Mouse (Mus musculus) left cerebral cortex, adult 9 months (tissue): ENCODE measurements around the gene Stx17.

Experiments used
- DNase-seq, 2 experiments: peaks; one replicate each; pipeline ENCODE4 v3.0.0; 2022; ENCODE audit warnings: low spot score in 2 of 2

The Stx17 gene

DNA sequence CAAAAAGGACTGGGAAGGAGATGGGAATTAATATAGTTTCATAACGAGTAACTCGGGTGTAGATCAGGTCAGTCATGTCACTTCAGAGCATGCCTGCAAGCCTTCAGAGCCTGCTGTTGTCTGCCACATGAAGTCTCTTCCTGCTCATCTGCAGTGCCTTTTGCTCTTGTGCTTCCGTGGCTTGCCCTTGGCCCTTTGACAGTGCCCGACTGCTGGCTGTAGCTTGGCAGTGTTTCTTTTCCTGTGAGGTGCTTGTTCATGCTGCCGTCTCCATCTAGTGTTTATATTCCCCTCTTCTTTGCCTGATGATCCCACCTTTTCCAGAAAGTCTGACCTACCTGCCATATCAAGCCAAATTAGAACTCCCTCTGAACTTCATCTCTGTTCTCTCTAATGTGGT, 39.1 kb downstream of the Stx17 start:
- no peak for DNase-seq

DNA sequence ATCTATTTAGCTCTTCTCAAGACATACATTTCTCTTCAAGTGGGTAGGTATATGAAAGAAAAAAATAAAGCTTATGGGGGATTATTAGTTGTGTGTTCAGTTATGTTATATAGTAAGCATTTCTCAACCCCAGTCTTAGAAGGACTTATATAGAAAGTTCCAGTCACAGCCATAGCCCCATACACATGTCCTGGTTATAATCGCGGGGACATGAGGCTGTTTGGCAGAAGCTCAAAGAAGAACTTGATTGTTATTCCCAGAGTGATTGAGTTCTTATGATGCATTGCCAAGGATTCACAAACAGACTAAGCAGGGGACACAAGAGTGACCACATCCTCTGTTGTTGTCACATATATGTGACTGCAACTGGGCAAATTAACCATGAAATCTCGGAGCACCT, 51.0 kb downstream of the Stx17 start:
- DNase-seq, result no peak

DNA sequence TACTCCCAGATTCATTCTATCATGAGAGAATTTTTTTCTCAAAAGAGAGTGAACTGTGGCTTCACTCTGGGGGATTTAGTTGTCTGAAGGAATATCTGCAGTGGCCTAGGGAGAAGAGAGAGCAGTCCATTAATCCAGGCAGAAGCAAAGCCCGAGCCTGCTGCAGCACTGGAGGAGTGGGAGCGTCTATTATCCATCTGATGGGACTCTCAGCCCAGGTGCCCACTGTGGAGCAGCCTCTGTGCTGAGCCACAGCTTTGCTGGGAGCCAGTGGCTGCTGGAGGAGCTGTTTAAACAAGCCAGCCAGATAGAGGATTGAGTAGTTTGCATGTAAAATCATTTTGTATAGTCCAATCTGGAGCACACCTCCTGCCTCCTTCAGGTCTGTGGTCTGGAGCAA, 56.2 kb downstream of the Stx17 start:
- no peak for DNase-seq

DNA sequence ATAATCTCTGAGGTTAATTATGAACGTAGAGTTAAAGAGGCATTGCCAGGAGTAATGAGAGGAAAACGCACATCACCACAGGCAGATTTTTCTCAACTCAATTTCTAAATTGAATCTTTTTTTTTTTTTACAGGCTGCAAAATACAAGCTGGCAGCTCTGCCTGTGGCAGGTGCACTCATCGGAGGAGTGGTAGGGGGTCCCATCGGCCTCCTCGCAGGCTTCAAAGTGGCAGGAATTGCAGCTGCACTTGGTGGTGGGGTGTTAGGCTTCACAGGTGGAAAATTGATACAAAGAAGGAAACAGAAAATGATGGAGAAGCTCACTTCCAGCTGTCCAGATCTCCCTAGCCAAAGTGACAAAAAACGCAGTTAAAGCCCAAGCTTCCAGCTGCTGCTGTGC, 56.7 kb downstream of the Stx17 start:
- DNase-seq, result no peak

DNA sequence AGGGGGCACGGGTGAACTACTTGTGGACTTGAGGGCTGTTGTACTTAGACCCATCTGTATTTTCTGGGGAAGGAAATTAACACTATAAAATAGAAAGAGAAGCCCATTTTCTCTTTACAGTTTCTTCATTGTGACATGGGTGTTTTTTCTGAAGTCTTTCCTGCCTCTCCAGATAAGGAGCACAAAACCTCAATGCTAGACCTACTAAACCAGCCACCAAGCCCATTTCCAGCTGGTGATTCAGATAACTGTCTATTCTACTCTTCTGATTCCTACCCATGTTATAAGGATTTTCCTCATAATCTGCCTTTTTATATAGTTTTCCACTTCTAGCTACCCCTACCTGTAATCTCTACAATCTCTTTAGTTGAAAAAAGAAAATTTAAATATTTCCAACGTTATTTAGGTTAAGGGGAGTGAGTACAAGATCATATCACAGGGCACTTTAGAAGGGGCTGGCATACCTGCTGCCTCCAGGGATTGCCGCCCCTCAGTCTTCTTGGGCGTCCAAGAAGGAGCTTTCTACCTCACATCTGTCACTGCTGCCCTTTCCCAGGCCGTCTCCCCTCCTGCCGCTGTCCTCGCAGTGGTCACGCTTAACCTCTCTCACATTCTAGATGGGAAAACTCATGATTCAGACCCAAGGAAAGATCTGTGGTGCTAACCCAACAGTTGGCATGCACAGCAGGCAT, 57.5 kb downstream of the Stx17 start:
- no peak for DNase-seq

DNA sequence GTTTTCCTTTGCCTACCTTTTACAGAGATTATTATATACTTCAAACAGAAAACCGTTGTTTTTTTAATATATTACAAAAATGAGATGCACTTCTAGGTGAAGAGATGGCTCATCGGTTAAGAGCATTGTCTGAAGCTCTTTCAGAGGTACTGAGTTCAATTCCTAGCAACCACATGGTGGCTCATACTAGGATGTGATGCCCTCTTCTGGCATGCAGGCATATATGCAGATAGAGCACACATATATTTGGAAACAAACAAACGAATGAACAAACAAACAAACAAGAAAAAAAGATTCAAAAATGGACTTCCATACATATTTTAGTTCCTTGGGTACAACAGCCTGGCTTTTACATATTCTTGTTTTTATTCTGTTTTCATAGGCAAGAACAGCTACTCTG, 73.2 kb downstream of the Stx17 start:
- DNase-seq, result no peak

DNA sequence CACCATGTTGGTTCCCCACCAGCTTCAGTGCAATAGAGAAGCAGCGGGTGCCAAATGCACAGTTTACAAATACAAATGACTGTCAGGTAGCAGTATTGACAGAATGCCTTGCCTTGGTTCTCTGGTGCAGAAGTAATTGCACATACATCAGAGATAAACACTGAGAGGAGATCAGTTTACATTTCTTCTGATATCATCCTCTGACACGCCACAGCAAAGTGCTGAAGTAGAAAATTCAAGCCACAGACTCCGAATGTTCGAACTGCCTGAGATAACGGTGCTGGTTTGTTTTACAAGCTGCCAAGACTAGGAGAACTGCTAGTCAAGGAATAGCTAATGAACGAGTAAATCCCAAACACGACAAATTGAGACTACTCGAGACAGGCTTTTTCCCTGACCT, 73.7 kb downstream of the Stx17 start:
- DNase-seq, result no peak

DNA sequence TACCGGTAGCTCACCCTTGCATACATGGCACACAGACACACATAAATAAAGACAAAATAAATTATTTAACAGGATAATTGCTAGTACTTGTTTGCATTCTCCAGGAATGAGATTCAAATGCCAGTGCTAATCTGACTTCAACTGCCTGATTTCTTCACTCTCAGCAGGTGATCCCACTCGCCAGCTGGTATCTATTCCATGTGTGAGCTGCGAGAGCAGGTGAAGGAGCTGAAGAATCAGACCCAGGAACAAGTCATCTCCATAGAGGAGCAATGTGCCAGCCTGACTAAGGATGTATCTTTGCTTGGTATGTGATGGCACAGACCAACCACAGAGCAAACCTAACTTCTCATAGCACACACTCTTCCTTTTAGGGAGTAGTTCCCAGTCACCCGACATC, 78.8 kb downstream of the Stx17 start:
- no peak for DNase-seq

DNA sequence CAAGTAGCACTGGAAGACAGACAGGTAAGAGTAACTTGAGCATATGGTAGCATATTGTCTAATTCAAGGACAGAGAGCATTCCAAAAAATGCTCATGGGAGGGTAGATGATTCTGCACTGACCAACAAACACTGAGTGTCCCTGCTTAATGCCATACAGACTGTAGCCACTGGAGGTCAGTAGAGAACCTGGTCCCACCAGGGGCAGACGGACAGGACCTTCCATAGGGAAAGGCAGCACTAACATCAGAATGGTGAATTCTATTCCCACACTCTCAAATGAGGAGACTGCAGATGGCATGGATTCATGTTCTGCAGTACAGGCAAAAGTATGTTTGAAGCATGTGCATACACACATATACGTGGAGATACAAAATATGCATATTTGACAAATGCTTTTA, 100.5 kb downstream of the Stx17 start:
- peak in 1 of 2 experiments; percentile 71 for DNase-seq

DNA sequence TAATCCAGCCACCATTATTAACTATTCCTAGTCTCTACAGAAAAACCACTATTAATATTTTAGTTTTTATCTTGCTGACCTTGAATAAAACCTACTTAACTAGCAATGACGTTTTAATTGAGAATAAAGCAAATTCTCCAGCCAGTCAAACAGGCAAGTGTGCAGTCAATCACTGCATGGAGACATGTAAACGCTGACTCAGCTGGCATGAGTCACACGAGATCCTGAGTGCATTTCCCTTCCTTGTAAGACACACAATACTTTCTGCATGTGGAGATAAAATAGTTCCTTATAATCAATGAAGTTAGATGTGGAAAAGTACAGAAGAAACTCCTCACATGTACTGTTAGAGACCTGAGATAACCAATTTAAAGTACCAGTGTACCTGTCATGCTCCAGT, 100.9 kb downstream of the Stx17 start:
- no peak for DNase-seq

DNA sequence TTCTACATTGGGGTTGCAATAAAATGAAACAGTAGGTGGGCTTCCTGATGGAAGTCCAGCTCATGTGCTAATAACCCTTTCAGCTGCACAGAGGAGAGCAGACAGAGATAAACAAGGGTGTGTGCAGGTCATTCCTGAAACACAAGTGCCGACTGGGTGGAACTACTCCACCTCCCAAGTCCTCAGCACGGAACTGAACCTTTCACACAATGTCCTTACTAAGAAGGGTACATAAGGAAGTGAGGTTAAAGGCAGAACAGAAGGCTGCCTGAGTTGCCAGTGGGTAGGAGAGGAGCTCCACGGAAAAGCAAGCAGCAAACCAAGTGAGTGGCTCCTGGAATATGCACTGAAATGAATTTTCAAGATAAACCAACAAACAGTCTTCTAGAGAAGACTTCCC, 102.1 kb downstream of the Stx17 start:
- no peak for DNase-seq
